Mouse (Mus musculus) erythroblast, embryonic 14.5 days (primary cell): ENCODE measurements at regions not wholly inside any gene's neighbourhood (a gene's known extent, or its start where the extent isn't known, plus 50 kb on each side); places are given as distances from the start of the nearest gene placed in this dataset.

Experiments used
- H3K27me3 ChIP-seq: 2 replicates; pipeline ENCODE4 v1.6.1; 2012; ENCODE audit warnings: inconsistent platforms; ENCODE audit not compliant: control insufficient read depth
- H3K36me3 ChIP-seq: 2 replicates; pipeline ENCODE4 v1.6.1; 2012; ENCODE audit warnings: mild to moderate bottlenecking, inconsistent platforms; ENCODE audit not compliant: control insufficient read depth
- H3K4me1 ChIP-seq: 2 replicates; pipeline ENCODE4 v1.6.1; 2012; ENCODE audit warnings: inconsistent platforms; ENCODE audit not compliant: control insufficient read depth
- H3K4me3 ChIP-seq: replicated peaks from 2 replicates; pipeline ENCODE3; 2012; ENCODE audit warnings: moderate library complexity, mild to moderate bottlenecking, inconsistent platforms
- H3K9me3 ChIP-seq: 2 replicates; pipeline ENCODE4 v1.6.1; 2012; ENCODE audit warnings: low read length, inconsistent platforms, mixed read lengths; ENCODE audit not compliant: control insufficient read depth
- GATA1 ChIP-seq: IDR thresholded peaks from 2 replicates; pipeline ENCODE4 v1.6.1; 2012; ENCODE audit warnings: low read length, inconsistent platforms, mixed read lengths
- TAL1 ChIP-seq: IDR thresholded peaks from 3 replicates; pipeline ENCODE4 v1.6.1; 2012; ENCODE audit warnings: low read length, inconsistent platforms, mixed read lengths

DNA sequence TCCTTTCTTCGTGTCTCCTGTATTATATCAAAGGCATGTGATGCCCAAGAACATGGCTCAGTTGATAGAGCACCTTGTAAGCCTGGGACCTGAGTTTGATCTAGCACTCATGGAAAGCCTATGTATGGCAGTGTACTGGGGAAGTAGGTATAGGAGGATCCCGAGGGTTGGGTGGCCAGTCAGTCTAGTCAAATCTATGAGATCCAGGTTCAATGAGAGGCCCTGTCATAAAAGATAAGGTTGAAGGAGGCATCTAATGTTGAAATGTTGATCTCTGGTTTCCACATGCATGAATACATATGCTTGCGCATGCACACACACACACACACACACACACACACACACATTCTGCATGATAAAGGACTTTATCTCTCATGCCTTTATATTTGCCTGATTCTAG, 178.6 kb upstream of the Map3k1 start:
- H3K4me1 ChIP-seq, result peaks cover 39% of the 10 kb centered on the region
- no peaks in the 10 kb centered on the region for H3K9me3 ChIP-seq
- no peaks in the 10 kb centered on the region for H3K36me3 ChIP-seq
- TF ChIP-seq GATA1 (no peak), TAL1 (no peak)
- H3K27me3 ChIP-seq, result peaks cover 42% of the 10 kb centered on the region
- no peak overlapping the region for H3K4me3 ChIP-seq

DNA sequence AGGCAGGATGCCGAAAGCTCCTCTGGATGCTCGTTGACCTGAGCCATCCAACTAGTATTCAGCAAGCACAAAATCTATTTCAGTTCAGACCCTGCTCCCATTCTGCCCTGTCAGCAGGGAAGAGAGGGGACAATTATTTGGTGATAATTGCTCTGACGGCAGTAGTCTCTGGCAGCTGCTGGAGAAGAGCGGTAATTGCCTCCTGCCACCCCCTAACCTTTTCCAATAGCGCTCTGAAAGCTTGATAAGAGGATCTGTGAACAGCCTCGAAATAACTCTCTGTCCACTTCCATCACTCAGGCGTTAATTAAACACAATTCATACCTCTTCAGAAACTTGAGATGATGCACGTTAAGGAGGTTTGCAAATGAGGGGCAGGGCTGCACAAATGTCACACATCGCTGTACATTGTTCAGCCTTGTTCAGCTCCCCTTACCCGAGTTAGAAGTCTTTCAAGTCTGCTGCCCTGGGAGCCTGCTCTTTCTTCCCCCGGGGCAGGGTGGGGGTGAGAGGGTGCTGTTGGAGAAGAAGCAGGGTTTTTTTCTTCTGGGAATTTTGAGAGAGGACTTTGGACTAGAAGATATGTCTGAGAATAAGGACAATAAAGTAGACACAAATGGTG, 182.2 kb upstream of the Map3k1 start:
- H3K9me3 ChIP-seq, result no peaks in the 10 kb centered on the region
- no peaks in the 10 kb centered on the region for H3K36me3 ChIP-seq
- TF ChIP-seq GATA1 (no peak), TAL1 (no peak)
- H3K27me3 ChIP-seq, result peaks cover 69% of the 10 kb centered on the region
- H3K4me3 ChIP-seq, result no peak overlapping the region
- H3K4me1 ChIP-seq, result peaks cover 21% of the 10 kb centered on the region

GRCm38 (mm10) chr13:111992075-111992847, 183.5 kb upstream of the Map3k1 start:
- Histone ChIP-seq H3K36me3 (no peaks in the 10 kb centered on the region), H3K27me3 (peaks cover 78% of the 10 kb centered on the region), H3K4me3 (no peak overlapping the region), H3K9me3 (no peaks in the 10 kb centered on the region), H3K4me1 (peaks cover 12% of the 10 kb centered on the region)
- TF ChIP-seq GATA1 (no peak), TAL1 (no peak)

DNA sequence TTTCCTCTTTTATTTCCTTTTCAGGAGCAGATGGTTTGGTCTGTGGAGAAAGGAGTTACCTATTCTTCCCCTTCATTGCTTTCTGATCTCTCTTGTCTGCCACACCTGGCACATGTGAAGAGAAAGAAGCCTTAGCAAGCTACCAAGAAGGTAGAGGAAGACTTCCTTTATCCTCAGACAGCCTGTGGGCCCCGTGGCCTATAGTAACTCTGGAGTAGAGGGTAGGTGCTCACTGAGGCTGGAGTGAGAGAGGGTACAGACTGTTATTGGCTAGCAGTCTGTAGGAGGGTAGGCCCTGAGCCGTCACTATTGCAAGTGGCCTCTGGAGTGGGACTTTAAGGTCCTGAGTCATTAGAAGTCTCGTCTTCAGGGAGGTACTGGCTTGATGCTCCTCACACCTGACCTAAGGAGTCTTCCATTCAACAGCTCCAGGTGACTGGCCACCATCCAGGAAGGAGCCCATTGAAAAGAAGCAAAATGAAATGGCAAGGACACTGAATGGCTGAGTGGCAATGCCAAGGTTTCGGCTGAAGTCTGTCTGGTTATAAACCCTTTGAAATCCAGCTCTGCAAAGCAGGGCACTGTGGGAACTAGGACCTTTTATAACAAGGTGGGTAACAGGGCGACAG, 186.2 kb upstream of the Map3k1 start:
- peaks cover 88% of the 10 kb centered on the region for H3K27me3 ChIP-seq

DNA sequence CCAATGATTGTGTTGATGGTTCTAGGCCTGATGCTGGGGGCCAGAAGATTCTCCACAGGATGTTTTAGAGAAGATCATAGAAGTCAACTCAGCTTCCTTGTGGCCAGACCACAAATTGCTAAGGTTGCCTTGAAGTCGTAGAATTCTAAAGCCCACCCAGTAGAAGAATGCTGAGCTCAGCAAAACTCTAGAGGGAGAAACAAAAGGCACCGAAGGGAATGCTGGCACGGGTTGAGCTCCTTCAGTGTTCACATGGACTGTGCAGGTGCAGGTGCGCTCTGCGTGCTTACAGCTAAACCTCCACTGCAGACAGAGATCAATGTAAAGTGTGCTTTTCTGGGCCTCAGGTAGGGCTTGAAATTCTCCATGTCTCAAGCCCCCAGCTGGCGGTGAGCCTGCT, 186.9 kb upstream of the Map3k1 start:
- Histone ChIP-seq H3K36me3 (no peaks in the 10 kb centered on the region), H3K4me3 (no peak overlapping the region), H3K9me3 (no peaks in the 10 kb centered on the region), H3K27me3 (peaks cover 88% of the 10 kb centered on the region), H3K4me1 (no peaks in the 10 kb centered on the region; the same call in 1 of the 2 replicates)
- TF ChIP-seq TAL1 (no peak), GATA1 (no peak)

More for the DNA sequence above, 186.2 kb upstream of the Map3k1 start:
- H3K9me3 ChIP-seq, result no peaks in the 10 kb centered on the region
- no peaks in the 10 kb centered on the region for H3K36me3 ChIP-seq
- H3K4me1 ChIP-seq, result no peaks in the 10 kb centered on the region; the same call in 1 of the 2 replicates
- no peak overlapping the region for H3K4me3 ChIP-seq
- TF ChIP-seq TAL1 (no peak), GATA1 (no peak)

DNA sequence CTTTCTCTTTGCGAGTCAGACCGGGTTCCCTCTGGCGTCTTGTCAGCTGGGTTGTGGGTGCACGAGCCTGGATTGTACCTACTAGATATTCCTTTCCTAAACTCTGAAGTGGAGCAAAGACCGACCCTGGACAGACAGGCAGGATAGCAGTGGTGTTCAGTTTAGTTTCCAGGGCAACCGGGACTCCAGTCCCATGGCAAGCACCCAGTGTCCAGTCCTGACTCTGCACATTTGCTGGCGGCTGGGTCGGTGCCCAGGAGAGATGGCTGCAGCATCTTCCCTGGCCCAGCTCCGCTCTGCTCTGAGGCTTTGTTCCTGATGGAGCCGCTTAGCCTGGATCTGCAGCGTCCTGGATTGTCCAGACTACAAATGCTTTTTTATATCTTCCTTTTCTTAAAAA, 188.1 kb upstream of the Map3k1 start:
- TF ChIP-seq GATA1 (no peak), TAL1 (no peak)
- Histone ChIP-seq H3K27me3 (peaks cover 88% of the 10 kb centered on the region), H3K36me3 (no peaks in the 10 kb centered on the region), H3K4me3 (no peak overlapping the region), H3K4me1 (peaks cover 11% of the 10 kb centered on the region), H3K9me3 (no peaks in the 10 kb centered on the region)

GRCm38 (mm10) chr13:111997980-111998945, 189.5 kb upstream of the Map3k1 start:
- H3K36me3 ChIP-seq, result no peaks in the 10 kb centered on the region
- TF ChIP-seq TAL1, result no peak
- no peak for TF ChIP-seq GATA1

DNA sequence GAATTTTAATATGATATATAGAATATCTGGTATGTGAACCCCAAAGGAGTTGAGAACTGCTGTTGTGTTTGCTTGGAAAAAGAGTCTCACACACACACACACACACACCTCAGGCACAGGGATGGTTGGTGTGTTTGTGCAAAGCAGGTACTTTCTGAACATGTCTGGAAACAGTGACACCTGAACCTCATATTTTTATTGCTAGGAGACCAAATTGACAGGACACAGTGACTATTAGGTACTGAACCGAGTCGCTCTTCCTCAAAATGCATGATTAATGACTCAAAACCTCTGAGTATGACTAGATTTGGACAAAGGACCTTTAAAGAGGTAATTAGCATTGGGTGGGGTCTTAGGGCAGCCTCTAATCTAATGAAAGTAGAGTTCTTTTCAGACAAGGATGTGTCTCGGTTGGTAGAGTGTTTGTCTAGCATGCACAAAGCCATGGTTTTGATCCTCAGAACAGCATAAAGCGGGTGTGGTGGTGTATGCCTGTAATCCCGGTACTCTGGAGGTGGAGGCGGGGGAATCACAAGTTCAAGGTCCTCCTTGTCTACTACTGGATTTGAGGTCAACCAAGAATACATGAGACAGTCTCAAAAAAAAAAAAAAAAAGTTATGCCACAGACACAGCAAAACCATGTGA, 191.0 kb upstream of the Map3k1 start:
- Histone ChIP-seq H3K36me3 (no peaks in the 10 kb centered on the region), H3K4me1 (peaks cover 24% of the 10 kb centered on the region), H3K27me3 (peaks cover 91% of the 10 kb centered on the region), H3K4me3 (no peak overlapping the region), H3K9me3 (no peaks in the 10 kb centered on the region)
- no peak for TF ChIP-seq TAL1

More at GRCm38 (mm10) chr13:111997980-111998945, 189.5 kb upstream of the Map3k1 start:
- Histone ChIP-seq H3K4me3 (no peak overlapping the region), H3K9me3 (no peaks in the 10 kb centered on the region), H3K4me1 (peaks cover 21% of the 10 kb centered on the region), H3K27me3 (peaks cover 90% of the 10 kb centered on the region)
